Mouse (Mus musculus): ENCODE results near the gene Trim34a.
"Not testable (repeated sequence)": the region's sequence is repeated elsewhere in the genome, so short reads cannot be mapped to it uniquely, and the experiment has no call there.

The Trim34a gene

DNA sequence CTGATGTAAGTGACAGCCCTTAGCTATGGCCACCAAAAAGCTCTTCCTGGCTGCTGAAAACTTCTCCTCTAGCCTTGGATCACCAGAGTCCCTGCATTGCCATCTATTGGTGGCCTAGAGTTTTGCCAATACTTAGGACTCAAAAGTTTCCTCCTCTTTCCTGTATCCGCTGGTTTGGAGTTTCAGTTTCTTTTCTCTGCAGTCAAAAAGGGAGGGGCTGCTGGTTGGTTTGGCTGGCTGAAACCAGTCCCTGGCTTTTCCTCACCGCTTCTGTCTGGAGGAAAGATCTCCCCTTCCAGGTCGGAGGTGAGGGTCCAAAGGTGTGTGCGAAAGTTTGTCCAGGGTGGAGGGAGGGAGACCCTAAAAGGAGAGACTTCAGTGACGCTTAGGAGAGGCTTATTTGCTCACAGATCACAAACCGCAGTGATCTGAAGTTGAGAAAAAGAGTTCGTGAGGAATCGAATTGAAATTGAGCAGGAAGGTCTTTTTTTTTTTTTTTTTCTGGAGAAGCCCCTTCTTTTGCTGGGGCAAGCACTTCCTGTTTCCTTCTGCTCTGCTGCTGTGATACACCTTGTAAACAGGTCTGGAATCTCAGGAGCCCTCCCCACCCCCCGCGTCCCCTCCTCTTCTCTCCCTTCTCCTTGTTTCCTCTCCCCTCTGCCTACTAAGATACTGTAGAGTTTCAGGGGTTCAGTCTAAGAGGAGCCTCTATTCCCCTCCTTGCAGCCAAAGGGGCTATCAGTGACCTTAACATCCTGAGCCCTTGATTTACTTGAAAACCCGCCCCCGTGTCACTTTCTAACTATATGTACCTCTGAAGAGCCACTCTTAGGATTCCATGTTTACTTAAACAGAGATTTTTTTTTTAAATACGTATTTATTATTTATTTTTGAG, at the start of gene Trim34a:
TSS of gene Trim34a (plus strand) at position 171 of the 895 bp plus-strand sequence.
- Histone ChIP-seq H3K27me3 (ENCODE audit: control insufficient read depth, insufficient read depth, low read length, poor library complexity, severe bottlenecking) (no peaks in the 10 kb centered on the region), H3K36me3 (ENCODE audit: control insufficient read depth, insufficient read depth, low read length, poor library complexity, severe bottlenecking) (no peaks in the 10 kb centered on the region; the same call in 1 of the 2 replicates)
- peak; percentile 83 for DNase-seq (ENCODE audit: low read depth, low spot score)

DNA sequence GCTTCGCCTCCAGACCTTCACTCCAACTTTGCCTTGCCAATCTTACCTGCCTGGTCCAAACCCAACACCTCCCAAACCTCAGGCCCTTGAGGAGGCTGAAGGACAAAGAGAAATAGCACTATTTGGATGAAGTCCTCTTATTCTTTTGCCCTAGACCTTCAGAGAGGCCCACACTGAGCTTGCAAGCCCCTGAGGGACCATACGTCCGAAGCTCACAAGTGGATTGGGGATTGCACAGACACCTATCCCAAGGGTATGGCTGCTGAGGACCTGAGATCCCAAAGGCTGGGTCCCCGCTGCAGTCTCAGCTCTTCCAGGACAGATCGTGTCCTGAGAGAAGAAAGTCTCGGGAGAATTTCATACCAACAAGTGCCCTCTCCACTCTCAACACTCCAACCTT, 48.4 kb upstream of the Trim34a start, which contains the start of gene Olfr649:
TSS of gene Olfr649 (minus strand) at position 101 of the 400 bp plus-strand sequence.
- no peak for DNase-seq (ENCODE audit: low read depth, low spot score)
- Histone ChIP-seq H3K36me3 (ENCODE audit: control insufficient read depth, insufficient read depth, low read length, poor library complexity, severe bottlenecking) (no peaks in the 10 kb centered on the region), H3K27me3 (ENCODE audit: control insufficient read depth, insufficient read depth, low read length, poor library complexity, severe bottlenecking) (no peaks in the 10 kb centered on the region; the same call in 1 of the 2 replicates)

DNA sequence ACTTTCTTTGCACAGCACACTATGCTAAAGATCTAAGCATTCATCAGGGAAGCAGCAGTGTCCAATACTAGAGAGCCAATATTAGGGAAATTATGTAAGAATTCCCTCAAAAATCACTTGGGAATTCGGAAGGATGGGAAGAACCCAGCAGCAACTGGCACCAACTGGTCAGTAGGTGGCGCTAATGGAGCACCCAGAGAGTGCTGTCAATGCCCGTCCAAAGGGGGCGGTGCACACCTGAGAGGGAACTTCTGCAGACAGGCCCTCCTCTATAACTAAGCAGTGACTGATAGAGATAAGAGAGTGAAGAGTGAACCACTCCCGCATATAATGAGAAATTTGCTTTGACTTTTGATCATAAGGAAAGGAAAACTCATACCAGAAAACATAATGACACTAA, 44.4 kb upstream of the Trim34a start:
- Histone ChIP-seq H3K27me3 (ENCODE audit: control insufficient read depth, insufficient read depth, low read length, poor library complexity, severe bottlenecking) (no peaks in the 10 kb centered on the region), H3K36me3 (ENCODE audit: control insufficient read depth, insufficient read depth, low read length, poor library complexity, severe bottlenecking) (no peaks in the 10 kb centered on the region)
- DNase-seq (ENCODE audit: low read depth, low spot score), result peak; percentile 90

DNA sequence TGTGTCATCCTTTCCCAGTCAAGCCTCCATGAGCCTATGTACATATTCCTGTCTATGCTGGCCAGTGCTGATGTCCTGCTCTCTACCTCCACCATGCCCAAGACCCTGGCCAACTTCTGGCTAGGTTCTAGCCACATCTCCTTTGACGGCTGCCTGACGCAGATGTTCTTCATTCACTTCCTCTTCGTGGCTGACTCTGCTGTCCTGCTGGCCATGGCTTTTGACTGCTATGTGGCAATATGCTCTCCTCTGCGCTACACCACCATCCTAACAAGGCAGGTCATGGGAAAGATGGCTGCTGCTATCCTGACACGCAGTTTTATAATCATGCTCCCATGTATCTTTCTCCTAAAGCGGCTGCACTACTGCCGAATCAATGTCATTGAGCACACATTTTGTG, 38.1 kb upstream of the Trim34a start:
- peak; percentile 18 for DNase-seq (ENCODE audit: low read depth, low spot score)
- H3K27me3 ChIP-seq (ENCODE audit: control insufficient read depth, insufficient read depth, low read length, poor library complexity, severe bottlenecking), result no peaks in the 10 kb centered on the region
- no peaks in the 10 kb centered on the region for H3K36me3 ChIP-seq (ENCODE audit: control insufficient read depth, insufficient read depth, low read length, poor library complexity, severe bottlenecking)

DNA sequence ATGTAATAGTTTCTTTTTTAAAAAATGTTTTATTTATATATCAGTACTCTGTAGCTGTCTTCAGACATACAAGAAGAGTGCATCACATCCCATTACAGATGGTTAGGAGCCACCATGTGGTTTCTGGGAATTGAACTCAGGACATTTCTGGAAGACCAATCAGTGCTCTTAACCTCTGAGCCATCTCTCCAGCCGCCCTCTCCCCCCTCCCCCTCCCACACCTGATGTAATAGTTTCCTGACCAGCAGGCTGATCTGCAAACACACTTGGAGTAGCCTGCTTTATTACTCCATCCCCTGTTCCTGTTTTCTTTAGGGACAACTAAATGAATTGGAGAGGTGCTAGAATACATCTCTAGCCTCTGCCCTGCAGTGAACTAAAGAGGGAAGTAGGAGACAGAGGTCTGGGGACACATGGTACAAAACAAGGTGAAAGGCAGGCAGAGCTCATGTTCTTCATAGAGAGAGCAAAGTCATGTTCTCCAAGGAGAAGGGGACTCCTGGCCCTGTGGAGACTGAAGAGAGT, 28.2 kb upstream of the Trim34a start:
- H3K27me3 ChIP-seq (ENCODE audit: control insufficient read depth, insufficient read depth, low read length, poor library complexity, severe bottlenecking), result no peaks in the 10 kb centered on the region
- H3K36me3 ChIP-seq (ENCODE audit: control insufficient read depth, insufficient read depth, low read length, poor library complexity, severe bottlenecking), result no peaks in the 10 kb centered on the region
- no peak for DNase-seq (ENCODE audit: low read depth, low spot score)

DNA sequence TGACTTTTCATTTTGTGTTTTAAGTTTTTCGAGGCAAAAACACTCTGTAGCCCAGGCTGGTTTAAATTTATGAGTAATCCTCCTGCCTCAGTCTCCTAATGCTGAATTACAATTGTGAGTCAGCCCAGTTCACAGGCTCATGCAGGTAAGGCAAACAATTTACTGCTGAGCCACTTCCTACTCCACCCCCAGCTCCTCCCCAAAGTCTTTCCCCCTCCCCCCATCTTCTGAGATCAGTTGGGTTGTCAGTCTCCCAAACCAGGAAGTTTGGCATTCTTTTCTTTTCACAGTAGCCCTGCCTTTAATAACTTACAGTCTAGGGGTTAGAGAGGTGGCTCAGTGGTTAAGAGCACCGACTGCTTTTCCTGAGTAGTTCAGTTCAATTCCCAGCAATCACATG, 26.4 kb upstream of the Trim34a start:
- H3K36me3 ChIP-seq (ENCODE audit: control insufficient read depth, insufficient read depth, low read length, poor library complexity, severe bottlenecking), result no peaks in the 10 kb centered on the region
- peak; percentile 26 for DNase-seq (ENCODE audit: low read depth, low spot score)
- no peaks in the 10 kb centered on the region for H3K27me3 ChIP-seq (ENCODE audit: control insufficient read depth, insufficient read depth, low read length, poor library complexity, severe bottlenecking)

DNA sequence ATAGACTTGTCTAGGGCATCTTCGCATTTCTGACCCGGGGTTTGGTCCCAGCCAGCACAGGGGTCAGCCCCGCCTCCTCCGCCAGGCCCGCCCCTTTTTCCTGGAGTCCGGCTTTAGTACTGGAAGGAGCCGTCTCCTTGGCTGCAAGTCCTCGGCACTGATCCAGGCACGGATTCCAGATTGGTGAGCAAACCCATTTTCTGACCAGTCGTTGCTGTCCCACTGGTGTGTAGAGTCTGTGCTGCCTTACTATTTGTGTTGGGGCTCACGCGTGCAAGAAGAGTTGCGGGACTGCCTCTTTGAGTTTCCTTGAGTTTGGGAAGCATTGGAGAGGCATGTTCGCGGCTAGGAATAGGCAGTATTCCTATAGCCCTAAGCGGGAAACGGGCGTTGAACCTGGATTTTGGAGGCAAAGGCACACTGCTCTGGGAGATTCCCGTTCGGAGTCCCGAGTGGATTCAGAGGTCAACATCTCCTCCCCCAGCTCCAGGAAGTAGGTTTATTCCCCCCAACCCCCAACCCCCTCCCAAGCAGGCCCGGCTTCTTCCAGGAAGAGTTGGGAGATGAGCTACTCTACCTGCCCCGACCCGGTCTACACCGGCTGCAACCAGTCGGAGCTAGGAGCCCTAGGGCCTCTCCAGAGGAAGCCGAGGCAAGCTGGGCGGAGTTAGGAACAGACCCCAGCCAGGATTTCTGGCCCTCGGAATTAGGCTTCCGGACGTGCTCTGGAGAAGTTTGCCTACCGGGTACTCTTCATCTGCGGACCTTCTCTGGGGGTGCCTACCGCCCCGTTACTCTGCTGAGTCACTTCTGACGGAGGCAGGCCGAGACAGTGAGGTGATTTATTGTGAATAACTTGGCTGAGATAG, 25.3 kb upstream of the Trim34a start, which contains the start of gene Trim6:
TSS of gene Trim6 (plus strand) at position 93 of the 869 bp plus-strand sequence.
- no peaks in the 10 kb centered on the region for H3K36me3 ChIP-seq (ENCODE audit: control insufficient read depth, insufficient read depth, low read length, poor library complexity, severe bottlenecking)
- no peak for DNase-seq (ENCODE audit: low read depth, low spot score)
- no peaks in the 10 kb centered on the region for H3K27me3 ChIP-seq (ENCODE audit: control insufficient read depth, insufficient read depth, low read length, poor library complexity, severe bottlenecking)

DNA sequence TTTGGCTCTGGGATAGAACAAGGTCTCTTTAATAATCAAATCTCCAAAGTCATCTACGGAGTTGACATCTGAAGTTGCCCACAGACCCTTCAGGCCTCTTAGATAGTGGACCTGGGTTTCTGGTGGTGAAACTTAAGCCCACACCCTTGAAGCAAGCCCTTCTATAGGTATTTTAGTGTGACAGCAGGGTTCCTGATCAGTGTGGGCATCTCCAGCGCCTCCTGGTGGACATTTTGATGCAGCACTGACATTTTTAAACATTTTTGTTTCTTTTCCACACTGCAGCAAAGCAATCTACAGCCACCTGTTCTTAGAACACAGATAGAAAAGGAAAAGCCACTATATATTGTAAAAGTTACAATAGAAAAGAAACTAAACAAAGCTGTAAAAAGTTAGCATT, 13.1 kb upstream of the Trim34a start:
- peak; percentile 79 for DNase-seq (ENCODE audit: low read depth, low spot score)
- no peaks in the 10 kb centered on the region for H3K27me3 ChIP-seq (ENCODE audit: control insufficient read depth, insufficient read depth, low read length, poor library complexity, severe bottlenecking)
- no peaks in the 10 kb centered on the region for H3K36me3 ChIP-seq (ENCODE audit: control insufficient read depth, insufficient read depth, low read length, poor library complexity, severe bottlenecking)

DNA sequence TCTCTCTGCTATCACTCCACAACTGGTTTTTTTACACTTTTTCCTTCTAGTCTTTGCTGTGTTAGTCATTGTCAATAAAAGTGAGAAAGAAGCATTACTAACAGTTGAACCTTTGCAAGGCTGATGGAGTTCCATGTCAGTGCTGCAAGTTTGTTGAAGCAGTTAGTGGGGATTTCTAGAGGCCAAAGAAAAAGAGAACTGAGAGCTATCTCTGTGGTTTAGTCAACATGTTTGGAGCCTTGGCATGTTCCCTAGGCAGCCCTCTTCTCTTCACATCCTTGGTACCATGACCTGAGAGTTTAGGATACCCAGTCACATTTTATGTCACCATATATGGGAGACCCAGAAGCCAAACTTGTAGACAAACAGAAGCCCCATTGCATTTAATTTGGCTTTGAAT, 3.4 kb upstream of the Trim34a start:
- Histone ChIP-seq H3K36me3 (ENCODE audit: control insufficient read depth, insufficient read depth, low read length, poor library complexity, severe bottlenecking) (no peaks in the 10 kb centered on the region), H3K27me3 (ENCODE audit: control insufficient read depth, insufficient read depth, low read length, poor library complexity, severe bottlenecking) (no peaks in the 10 kb centered on the region)
- peak; percentile 61 for DNase-seq (ENCODE audit: low read depth, low spot score)

DNA sequence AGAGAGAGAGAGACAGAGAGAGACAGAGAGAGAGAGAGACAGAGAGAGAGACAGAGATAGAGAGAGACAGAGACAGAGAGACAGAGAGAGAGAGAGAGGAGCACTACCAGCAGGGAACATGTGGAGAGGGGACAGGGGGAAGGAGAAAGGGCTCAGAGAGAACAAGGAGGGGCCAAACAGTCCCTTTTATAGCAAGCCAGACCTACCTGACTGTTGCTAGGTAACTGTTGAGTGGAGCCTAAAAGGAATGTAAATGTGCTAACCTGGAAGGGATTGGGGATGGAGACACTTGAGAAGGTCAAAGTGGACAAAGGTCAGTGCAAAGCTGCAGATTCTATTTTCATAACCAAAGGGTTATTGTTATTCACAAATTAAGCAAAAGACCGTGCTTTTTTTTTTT, 641 bp upstream of the Trim34a start:
- Histone ChIP-seq H3K36me3 (ENCODE audit: control insufficient read depth, insufficient read depth, low read length, poor library complexity, severe bottlenecking) (no peaks in the 10 kb centered on the region), H3K27me3 (ENCODE audit: control insufficient read depth, insufficient read depth, low read length, poor library complexity, severe bottlenecking) (no peaks in the 10 kb centered on the region)
- DNase-seq (ENCODE audit: low read depth, low spot score), result peak; percentile 16

DNA sequence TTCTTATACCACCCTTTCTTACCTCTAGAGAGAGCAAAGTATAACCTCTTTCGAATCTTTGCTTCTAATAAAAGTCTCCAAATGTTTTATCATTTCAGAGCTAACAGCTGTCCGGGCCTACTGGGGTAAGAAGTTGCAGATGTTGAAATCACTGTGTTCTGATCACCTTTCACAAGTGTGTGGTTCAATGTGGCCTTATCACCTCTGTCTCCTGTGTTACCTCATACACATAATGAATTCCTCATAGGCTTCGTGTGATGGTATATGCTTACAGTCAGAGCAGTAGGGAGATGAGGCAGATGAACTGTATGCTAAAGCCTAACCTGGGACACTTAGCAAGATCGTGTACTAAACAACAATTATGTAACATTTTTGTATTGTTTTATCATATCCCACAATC, 16.1 kb downstream of the Trim34a start:
- DNase-seq (ENCODE audit: low read depth, low spot score); H3K27me3 ChIP-seq (ENCODE audit: control insufficient read depth, insufficient read depth, low read length, poor library complexity, severe bottlenecking); H3K36me3 ChIP-seq (ENCODE audit: control insufficient read depth, insufficient read depth, low read length, poor library complexity, severe bottlenecking): not testable (repeated sequence)

DNA sequence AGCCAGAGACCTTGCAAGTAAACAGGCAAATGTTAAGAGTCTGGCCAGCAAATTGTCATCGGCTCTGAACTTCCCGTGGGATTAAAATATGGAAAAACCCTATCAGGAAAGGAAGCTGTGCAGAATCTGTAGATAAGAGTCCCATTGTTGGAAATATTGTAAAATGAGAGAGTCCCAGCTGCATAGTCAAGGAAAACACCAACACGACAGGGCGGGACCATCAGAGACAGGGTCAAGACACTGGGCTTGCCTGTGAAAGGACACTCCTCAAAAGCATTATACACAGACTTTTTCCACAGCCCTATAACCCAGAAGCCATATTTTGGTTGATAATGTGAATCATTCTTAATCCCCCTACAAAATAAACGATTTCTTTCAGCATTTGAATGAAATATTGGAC, 21.1 kb downstream of the Trim34a start:
- DNase-seq (ENCODE audit: low read depth, low spot score); H3K27me3 ChIP-seq (ENCODE audit: control insufficient read depth, insufficient read depth, low read length, poor library complexity, severe bottlenecking); H3K36me3 ChIP-seq (ENCODE audit: control insufficient read depth, insufficient read depth, low read length, poor library complexity, severe bottlenecking): not testable (repeated sequence)

DNA sequence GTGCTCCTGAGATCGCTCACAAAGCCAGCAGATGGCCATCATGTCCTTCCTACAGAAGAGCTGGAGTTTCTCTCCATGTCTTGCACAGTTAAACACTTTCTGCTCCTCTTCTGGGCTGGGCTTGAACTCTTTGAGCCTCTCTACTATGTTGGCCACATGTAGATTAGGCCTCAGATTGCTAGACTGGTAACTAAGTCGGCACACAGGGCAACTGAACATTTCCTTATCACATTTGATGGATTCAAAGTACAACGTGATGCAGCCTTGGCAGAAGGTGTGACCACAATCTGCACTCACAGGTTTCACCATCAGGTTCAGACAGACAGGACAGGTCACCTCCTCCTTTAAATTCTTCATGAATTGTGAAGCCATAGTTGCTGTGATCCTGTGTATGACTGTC, 35.1 kb downstream of the Trim34a start:
- not testable (repeated sequence) for H3K36me3 ChIP-seq (ENCODE audit: control insufficient read depth, insufficient read depth, low read length, poor library complexity, severe bottlenecking); DNase-seq (ENCODE audit: low read depth, low spot score); H3K27me3 ChIP-seq (ENCODE audit: control insufficient read depth, insufficient read depth, low read length, poor library complexity, severe bottlenecking)

DNA sequence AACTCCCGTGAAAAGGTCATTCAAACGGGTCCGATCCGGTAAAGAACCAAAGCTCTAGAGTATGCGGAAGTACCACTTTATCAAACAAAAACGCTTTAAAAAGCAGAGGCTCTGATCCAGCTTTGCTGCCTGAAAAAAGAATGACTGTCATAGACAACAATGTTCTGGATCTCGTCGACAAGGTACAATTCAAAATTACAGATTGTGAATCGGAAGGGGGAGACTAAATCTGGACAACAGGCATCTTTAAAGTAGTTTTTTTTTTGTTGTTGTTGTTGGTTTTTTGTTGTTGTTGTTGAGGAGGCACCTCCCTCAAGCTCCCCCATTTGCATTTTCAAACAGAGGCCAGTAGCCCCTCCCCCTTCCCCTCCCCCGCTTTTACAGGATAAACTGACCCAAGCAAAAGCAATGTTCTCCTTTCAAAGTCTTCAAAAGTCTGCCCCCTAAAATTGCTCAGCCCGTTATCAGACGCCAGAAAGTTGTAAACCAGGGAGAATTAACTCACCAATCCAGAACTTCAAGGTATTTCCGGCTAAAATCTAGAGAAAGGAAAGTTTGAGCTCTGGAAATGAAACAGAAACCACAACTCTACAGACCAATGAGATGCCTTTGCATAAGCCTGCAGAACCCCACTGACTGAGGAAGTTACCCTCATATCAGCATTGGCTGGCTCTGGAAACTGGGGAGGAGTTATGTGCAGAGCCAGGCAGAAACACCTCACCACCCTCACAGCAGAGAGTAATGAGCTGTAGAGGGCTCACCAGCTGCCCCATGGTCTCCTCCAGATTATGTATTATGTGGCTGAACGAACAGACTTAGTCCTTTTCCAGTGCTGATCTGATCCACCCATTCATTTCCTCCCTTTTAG, 43.6 kb downstream of the Trim34a start, which contains the start of gene Trim5:
TSS of gene Trim5 (minus strand) at position 519 of the 868 bp plus-strand sequence.
- not testable (repeated sequence) for H3K36me3 ChIP-seq (ENCODE audit: control insufficient read depth, insufficient read depth, low read length, poor library complexity, severe bottlenecking); H3K27me3 ChIP-seq (ENCODE audit: control insufficient read depth, insufficient read depth, low read length, poor library complexity, severe bottlenecking)
- DNase-seq (ENCODE audit: low read depth, low spot score), result peak; percentile 48
